Mouse (Mus musculus) stomach, embryonic 14.5 days (tissue): Measurements from ENCODE around the gene Macrod2. TPM values are rescaled to one million over a fixed set of nuclear protein-coding genes. Genes with fewer than 3 reads are reported as not detected.

Source experiments
- ATAC-seq: fragments of 200-750 bp; cut with Nextera tagmentation; 2 replicates; pipeline ENCODE4 v1.8.0; 2017; ENCODE audit warnings: low read depth, moderate TSS enrichment; ENCODE audit not compliant: insufficient number of reproducible peaks, insufficient read depth, low FRiP score
- H3K27ac ChIP-seq: fragments of 300-500 bp; sonication (generic); 2 replicates; pipeline ENCODE4 v1.5.1; 2014; ENCODE audit warnings: mild to moderate bottlenecking, low read length, moderate library complexity, mixed read lengths
- H3K27me3 ChIP-seq: fragments of 300-500 bp; sonication (generic); 2 replicates; pipeline ENCODE4 v1.6.1; 2014; ENCODE audit warnings: low read length, control low read depth, mixed read lengths; ENCODE audit not compliant: control insufficient read depth, insufficient read depth
- H3K36me3 ChIP-seq: fragments of 300-500 bp; sonication (generic); 2 replicates; pipeline ENCODE4 v1.6.1; 2014; ENCODE audit warnings: mild to moderate bottlenecking, control low read depth, low read length, moderate library complexity, mixed read lengths; ENCODE audit not compliant: control insufficient read depth, insufficient read depth
- H3K4me1 ChIP-seq: fragments of 300-500 bp; sonication (generic); 2 replicates; pipeline ENCODE4 v1.6.1; 2014; ENCODE audit warnings: low read length, control low read depth, mixed read lengths; ENCODE audit not compliant: control insufficient read depth, insufficient read depth
- H3K4me2 ChIP-seq: fragments of 300-500 bp; sonication (generic); replicated peaks from 2 replicates; pipeline ENCODE4 v1.6.1; 2014; ENCODE audit warnings: low read depth, low read length, control low read depth
- H3K4me3 ChIP-seq: fragments of 300-500 bp; sonication (generic); 2 replicates; pipeline ENCODE4 v1.5.1; 2014; ENCODE audit warnings: low read depth, low read length, control low read depth
- H3K9ac ChIP-seq: fragments of 300-500 bp; sonication (generic); replicated peaks from 2 replicates; pipeline ENCODE4 v1.6.1; 2014; ENCODE audit warnings: low read depth, mild to moderate bottlenecking, control low read depth, low read length, moderate library complexity, mixed read lengths
- H3K9me3 ChIP-seq: fragments of 300-500 bp; sonication (generic); 2 replicates; pipeline ENCODE4 v1.6.1; 2016; ENCODE audit warnings: low read depth, low read length, control low read depth; ENCODE audit not compliant: control insufficient read depth
- WGBS: fragments of 180-500 bp; shearing (Covaris S2); extraction: QIAGEN DNeasy Blood & Tissue Kit; methylation state at CpG from one replicate; pipeline ENCODE4 v1.1.7; 2014; 5-methylcytosine and 5-hydroxymethylcytosine counted together
- polyA plus RNA-seq: library from polyadenylated mRNA; unstranded; fragments of >200 nt; fragmentation: Nextera tagmentation; extraction: Ambion mirVana; gene quantifications from 2 replicates; pipeline ENCODE4 v1.2.1, GENCODE M21; 2014

The Macrod2 gene
- polyA plus RNA-seq, 1 experiment from 2014 or later = 40.9 TPM

DNA sequence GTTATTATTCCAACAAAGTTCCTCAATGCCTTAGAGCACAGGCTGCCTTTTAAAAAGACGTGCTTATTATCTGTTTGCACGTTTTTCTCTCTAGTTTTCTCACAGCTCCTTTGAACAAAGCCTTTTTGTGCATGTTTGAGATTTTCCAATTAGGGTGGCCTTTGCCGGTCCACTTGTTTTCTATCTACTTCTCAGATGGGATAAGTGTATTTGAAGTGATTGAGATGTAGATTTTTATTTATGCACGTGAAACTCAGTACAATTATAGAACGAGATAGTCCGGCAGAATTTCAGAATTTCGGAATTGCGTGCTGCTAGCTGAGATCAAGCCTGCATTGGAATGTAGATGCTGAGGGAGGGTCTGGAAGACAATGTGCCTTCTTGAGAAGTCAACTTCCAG is 138.5 kb downstream of the Macrod2 start:
- no peaks in the 10 kb centered on the region for H3K36me3 ChIP-seq
- 81% methylated on average over 8 of the region's 8 CpGs for WGBS
- no peak overlapping the region for H3K4me3 ChIP-seq
- H3K9ac ChIP-seq = no peak overlapping the region
- ATAC-seq = no peak
- no peaks in the 10 kb centered on the region for H3K27me3 ChIP-seq
- no peaks in the 10 kb centered on the region for H3K9me3 ChIP-seq
- no peaks in the 10 kb centered on the region for H3K4me1 ChIP-seq
- no peak overlapping the region for H3K27ac ChIP-seq
- H3K4me2 ChIP-seq = no peak overlapping the region

- Histone ChIP-seq H3K4me2 (no peak overlapping the region), H3K4me1 (no peaks in the 10 kb centered on the region), H3K4me3 (no peak overlapping the region), H3K27ac (no peak overlapping the region), H3K36me3 (no peaks in the 10 kb centered on the region), H3K9ac (no peak overlapping the region), H3K9me3 (no peaks in the 10 kb centered on the region), H3K27me3 (no peaks in the 10 kb centered on the region)
- no peak for ATAC-seq
- 79% methylated on average over 3 of the region's 3 CpGs for WGBS
These were observed 139.5 kb downstream of the Macrod2 start for GRCm38 (mm10) chr2:140534583-140534982.

DNA sequence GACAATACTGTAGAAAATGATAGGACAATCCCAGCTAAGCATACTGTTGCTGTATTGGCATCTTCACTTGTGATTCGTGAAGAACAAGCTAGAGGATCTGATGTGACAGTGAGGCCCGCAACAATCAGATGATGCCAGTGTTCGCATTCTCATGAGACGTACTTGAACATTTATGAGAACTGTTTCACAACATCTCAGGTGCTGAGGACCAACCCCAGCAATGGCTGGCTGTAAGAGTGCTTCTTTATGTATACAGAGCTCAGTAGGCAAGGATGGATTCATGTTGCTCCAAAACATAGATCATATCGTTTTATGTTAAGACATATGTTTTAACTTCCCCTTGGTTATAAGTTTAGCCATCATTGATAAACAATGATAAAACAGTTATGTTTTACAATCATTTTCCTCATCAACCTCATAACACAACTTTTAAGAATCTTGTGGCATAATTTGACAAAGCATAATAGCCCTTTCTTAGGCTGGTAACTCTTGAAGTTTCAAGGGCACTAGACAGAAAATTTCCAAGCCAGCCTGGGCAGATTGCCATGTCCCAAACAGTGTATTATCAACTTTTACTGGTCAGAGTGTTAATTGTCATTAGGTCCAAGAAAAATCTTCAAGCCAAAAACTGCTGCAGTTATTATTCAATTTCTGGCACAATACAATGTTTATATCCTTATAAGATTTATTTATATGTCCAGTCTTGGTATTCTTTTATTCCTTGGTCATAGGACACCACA is 140.9 kb downstream of the Macrod2 start:
- H3K36me3 ChIP-seq = no peaks in the 10 kb centered on the region
- no peaks in the 10 kb centered on the region for H3K9me3 ChIP-seq
- H3K27me3 ChIP-seq = no peaks in the 10 kb centered on the region
- no peak for ATAC-seq
- no peak overlapping the region for H3K27ac ChIP-seq
- WGBS = 95% methylated on average over 5 of the region's 5 CpGs
- no peak overlapping the region for H3K9ac ChIP-seq
- H3K4me3 ChIP-seq = no peak overlapping the region
- H3K4me2 ChIP-seq = no peak overlapping the region
- H3K4me1 ChIP-seq = no peaks in the 10 kb centered on the region

- Histone ChIP-seq H3K9ac (no peak overlapping the region), H3K4me1 (no peaks in the 10 kb centered on the region), H3K4me2 (no peak overlapping the region), H3K9me3 (no peaks in the 10 kb centered on the region), H3K27me3 (no peaks in the 10 kb centered on the region), H3K36me3 (no peaks in the 10 kb centered on the region), H3K4me3 (no peak overlapping the region), H3K27ac (no peak overlapping the region)
- 73% methylated on average over 2 of the region's 2 CpGs for WGBS
- no peak for ATAC-seq
These were observed 154.2 kb downstream of the Macrod2 start for GRCm38 (mm10) chr2:140549286-140549685.

- Histone ChIP-seq H3K9me3 (no peaks in the 10 kb centered on the region), H3K36me3 (no peaks in the 10 kb centered on the region), H3K4me3 (no peak overlapping the region), H3K9ac (no peak overlapping the region), H3K4me2 (no peak overlapping the region), H3K27ac (no peak overlapping the region), H3K27me3 (no peaks in the 10 kb centered on the region), H3K4me1 (no peaks in the 10 kb centered on the region)
- ATAC-seq = no peak
- whole genome bisulfite sequencing = 88% methylated on average over 2 of the region's 2 CpGs
These were observed 166.3 kb downstream of the Macrod2 start for GRCm38 (mm10) chr2:140561426-140561825.

DNA sequence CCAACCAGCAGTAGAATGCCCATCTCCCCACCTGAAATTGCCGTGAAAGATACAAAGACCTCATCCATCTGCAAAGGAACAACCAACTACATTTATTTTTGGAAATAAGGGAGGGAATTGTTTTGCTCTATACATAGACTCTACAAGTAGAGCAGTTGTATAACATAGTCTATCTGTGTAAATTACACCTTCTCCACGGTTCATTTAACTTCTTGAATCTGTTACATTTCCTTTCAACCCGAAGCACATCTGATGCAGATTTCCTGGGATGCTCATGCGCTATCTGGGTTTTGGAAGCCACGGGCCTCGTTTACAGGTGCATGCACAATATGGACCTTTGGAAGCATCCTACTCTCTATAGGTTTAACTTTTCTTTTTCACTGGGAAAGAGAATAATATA is 175.8 kb downstream of the Macrod2 start:
- Histone ChIP-seq H3K36me3 (no peaks in the 10 kb centered on the region), H3K9me3 (no peaks in the 10 kb centered on the region), H3K27ac (no peak overlapping the region), H3K4me2 (no peak overlapping the region), H3K4me3 (no peak overlapping the region), H3K4me1 (no peaks in the 10 kb centered on the region), H3K27me3 (no peaks in the 10 kb centered on the region), H3K9ac (no peak overlapping the region)
- 87% methylated on average over 6 of the region's 6 CpGs for WGBS
- ATAC-seq = no peak

- H3K9ac ChIP-seq = no peak overlapping the region
- no peaks in the 10 kb centered on the region for H3K27me3 ChIP-seq
- 73% methylated on average over 3 of the region's 3 CpGs for WGBS
- no peak overlapping the region for H3K4me3 ChIP-seq
- no peaks in the 10 kb centered on the region for H3K9me3 ChIP-seq
- no peaks in the 10 kb centered on the region for H3K36me3 ChIP-seq
- no peak overlapping the region for H3K27ac ChIP-seq
- no peak overlapping the region for H3K4me2 ChIP-seq
- no peak for ATAC-seq
- H3K4me1 ChIP-seq = no peaks in the 10 kb centered on the region
These were observed 197.6 kb downstream of the Macrod2 start for GRCm38 (mm10) chr2:140592537-140593261.

GRCm38 (mm10) chr2:140596906-140597305 is 201.8 kb downstream of the Macrod2 start:
- Histone ChIP-seq H3K4me3 (no peak overlapping the region), H3K27ac (no peak overlapping the region), H3K36me3 (no peaks in the 10 kb centered on the region), H3K27me3 (no peaks in the 10 kb centered on the region), H3K4me1 (no peaks in the 10 kb centered on the region), H3K9me3 (no peaks in the 10 kb centered on the region), H3K4me2 (no peak overlapping the region), H3K9ac (no peak overlapping the region)
- no peak for ATAC-seq
- WGBS = 81% methylated on average over 2 of the region's 2 CpGs
